ENCODE assay signal across 8 mouse cellular contexts in genomic region chr11:65088451-65089222, GRCm38 (mm10).
DNase-seq lines count a peak whose midpoint lies in the region; ATAC-seq and TF ChIP-seq lines count a peak whose summit lies in the region.

No protein-coding gene starts in this region.

- ATAC-seq in forebrain, embryonic 12.5 days (ENCODE audit: low FRiP score), result no peak
- ATAC-seq in liver, embryonic 14.5 days (ENCODE audit: insufficient read depth), result no peak

- 65% methylated on average over 5 of the region's 5 CpGs for WGBS in forebrain, embryonic 10.5 days
- WGBS in forebrain, embryonic 12.5 days, result 57% methylated on average over 5 of the region's 5 CpGs
- 32% methylated on average over 5 of the region's 5 CpGs for WGBS in liver, embryonic 14.5 days (ENCODE audit: insufficient replicate concordance)

- intact Hi-C loops in heart, postnatal 10 days (cut with DNase I), result loop anchor here (5.0 kb wide), 1 partner anchor 74 kb away; the partner anchor contains the start of gene Arhgap44

- H3K9me3 ChIP-seq in forebrain, embryonic 10.5 days, result no peaks in the 10 kb centered on the region
- no peaks in the 10 kb centered on the region for H3K9me3 ChIP-seq in forebrain, embryonic 12.5 days
- H3K9me3 ChIP-seq in liver, embryonic 14.5 days (ENCODE audit: control insufficient read depth, low read length), result no peaks in the 10 kb centered on the region

- H3K9ac ChIP-seq in forebrain, embryonic 12.5 days, result no peak overlapping the region
- H3K9ac ChIP-seq in liver, embryonic 14.5 days (replicated peaks), result no peak overlapping the region

- H3K36me3 ChIP-seq in forebrain, embryonic 10.5 days (replicated peaks), result no peaks in the 10 kb centered on the region
- no peaks in the 10 kb centered on the region for H3K36me3 ChIP-seq in forebrain, embryonic 12.5 days (replicated peaks)
- no peaks in the 10 kb centered on the region for H3K36me3 ChIP-seq in liver, embryonic 14.5 days (replicated peaks; ENCODE audit: control insufficient read depth, insufficient read depth, low read depth)

- H3K27ac ChIP-seq in forebrain, embryonic 10.5 days, result no peak overlapping the region
- H3K27ac ChIP-seq in forebrain, embryonic 12.5 days, result no peak overlapping the region
- no peak overlapping the region for H3K27ac ChIP-seq in liver, embryonic 14.5 days

- H3K4me1 ChIP-seq in forebrain, embryonic 10.5 days, result no peaks in the 10 kb centered on the region
- H3K4me1 ChIP-seq in forebrain, embryonic 12.5 days, result no peaks in the 10 kb centered on the region
- peaks cover 0 to 4% of the 10 kb centered on the region in 2 experiments; a peak in 1 of 4 replicates for H3K4me1 ChIP-seq in liver, embryonic 14.5 days (replicated peaks; ENCODE audit: control insufficient read depth in 2 of 2, insufficient read depth in 2 of 2, low read length in 1 of 2)

- H3K27me3 ChIP-seq in forebrain, embryonic 10.5 days (ENCODE audit: poor library complexity, severe bottlenecking), result no peaks in the 10 kb centered on the region
- no peaks in the 10 kb centered on the region for H3K27me3 ChIP-seq in forebrain, embryonic 12.5 days
- no peaks in the 10 kb centered on the region for H3K27me3 ChIP-seq in liver, embryonic 14.5 days (ENCODE audit: control insufficient read depth, insufficient read depth, low read length)

- no peak overlapping the region for H3K4me3 ChIP-seq in forebrain, embryonic 10.5 days
- no peak overlapping the region for H3K4me3 ChIP-seq in forebrain, embryonic 12.5 days (replicated peaks)
- H3K4me3 ChIP-seq in liver, embryonic 14.5 days (ENCODE audit: insufficient read depth in 1 of 2, low read depth in 2 of 2, low read length in 2 of 2), result no peak overlapping the region

- peak; percentile 73 for TF ChIP-seq CTCF in liver, embryonic 14.5 days (IDR thresholded peaks at IDR 0.05; ENCODE audit: low read depth)

- no peak for TF ChIP-seq EP300 in liver, embryonic 14.5 days (IDR thresholded peaks at IDR 0.05; ENCODE audit: low read depth)

- no peak overlapping the region for H3K4me2 ChIP-seq in forebrain, embryonic 12.5 days
- no peak overlapping the region for H3K4me2 ChIP-seq in liver, embryonic 14.5 days (ENCODE audit: low read depth)

- DNase-seq in forebrain, embryonic 10.5 days (ENCODE audit: extremely low spot score, low spot score), result peak; percentile 23
- peak; percentile 51 for DNase-seq in ovary, postnatal 14 days (ENCODE audit: low spot score)
- no peak for DNase-seq in ovary, postnatal 10 days (ENCODE audit: low spot score)
- DNase-seq in c-Kit-positive CD71-positive TER-119-negative erythroid progenitor cells, embryonic 14.5 days (ENCODE audit: low read depth), result peak; percentile 15
- peak; percentile 55 to 69 for DNase-seq in heart, postnatal 10 days
- DNase-seq in liver, embryonic 14.5 days (ENCODE audit: low read depth in 3 of 3, low spot score in 3 of 3), result peak in 1 of 3 experiments; percentile 11
- DNase-seq in testis, postnatal 14 days (ENCODE audit: low spot score), result peak; percentile 49
